Mouse (Mus musculus): ENCODE data around the gene Ucp1.
"Not testable (repeated sequence)": the region's sequence is repeated elsewhere in the genome, so short reads cannot be mapped to it uniquely, and the experiment has no call there.

The Ucp1 gene

DNA sequence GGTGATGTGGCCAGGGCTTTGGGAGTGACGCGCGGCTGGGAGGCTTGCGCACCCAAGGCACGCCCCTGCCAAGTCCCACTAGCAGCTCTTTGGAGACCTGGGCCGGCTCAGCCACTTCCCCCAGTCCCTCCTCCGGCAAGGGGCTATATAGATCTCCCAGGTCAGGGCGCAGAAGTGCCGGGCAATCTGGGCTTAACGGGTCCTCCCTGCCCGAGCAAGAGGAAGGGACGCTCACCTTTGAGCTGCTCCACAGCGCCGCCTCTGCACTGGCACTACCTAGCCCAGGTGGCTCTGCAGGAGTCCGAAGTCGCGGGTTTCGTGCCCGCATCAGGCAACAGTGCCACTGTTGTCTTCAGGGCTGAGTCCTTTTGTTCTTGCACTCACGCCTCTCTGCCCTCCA, at the start of gene Ucp1:
Ucp1 (plus strand) TSS at position 177 of the 400 bp plus-strand sequence.
- DNase-seq (ENCODE audit: low spot score), result peak; percentile 13

DNA sequence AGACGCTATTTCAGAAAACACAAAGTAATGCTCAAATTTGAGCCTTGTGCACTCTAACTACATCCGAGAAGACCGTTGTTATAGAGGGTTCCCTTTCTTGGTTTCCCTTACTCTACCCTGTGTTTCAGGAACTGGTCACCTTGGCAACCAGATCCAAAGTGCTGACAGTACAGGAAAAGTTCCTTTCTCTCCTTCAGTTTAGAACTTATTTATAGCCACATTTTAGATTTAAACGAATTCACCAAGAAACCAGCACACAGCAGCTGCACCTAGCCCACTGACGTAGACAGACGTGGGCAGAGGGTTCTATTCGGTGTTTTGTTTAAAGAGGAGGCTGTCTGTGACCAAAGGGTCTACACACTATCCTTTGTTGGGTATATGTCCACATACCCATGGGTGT, 46.0 kb upstream of the Ucp1 start:
- DNase-seq (ENCODE audit: low spot score), result no peak

DNA sequence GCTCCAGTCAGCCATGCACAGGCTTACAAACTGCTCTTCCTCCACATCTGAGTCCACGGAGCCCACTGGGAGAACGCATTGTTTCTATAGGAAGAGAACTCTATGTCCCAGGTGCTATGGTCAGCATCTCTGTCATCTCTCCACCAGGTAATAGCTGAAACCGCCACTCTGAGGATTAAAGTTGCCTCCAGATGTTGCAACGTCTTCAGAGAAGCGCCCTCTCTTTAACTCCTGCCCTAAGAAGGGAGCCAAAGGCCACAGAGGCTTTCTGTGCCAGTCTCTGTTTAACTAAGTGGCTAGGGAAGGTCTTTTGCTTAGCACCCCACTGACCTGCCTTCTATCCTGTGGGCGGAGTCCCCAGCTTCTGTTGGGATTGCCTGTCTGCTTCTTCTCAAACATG, 39.3 kb upstream of the Ucp1 start:
- no peak for DNase-seq (ENCODE audit: low spot score)

DNA sequence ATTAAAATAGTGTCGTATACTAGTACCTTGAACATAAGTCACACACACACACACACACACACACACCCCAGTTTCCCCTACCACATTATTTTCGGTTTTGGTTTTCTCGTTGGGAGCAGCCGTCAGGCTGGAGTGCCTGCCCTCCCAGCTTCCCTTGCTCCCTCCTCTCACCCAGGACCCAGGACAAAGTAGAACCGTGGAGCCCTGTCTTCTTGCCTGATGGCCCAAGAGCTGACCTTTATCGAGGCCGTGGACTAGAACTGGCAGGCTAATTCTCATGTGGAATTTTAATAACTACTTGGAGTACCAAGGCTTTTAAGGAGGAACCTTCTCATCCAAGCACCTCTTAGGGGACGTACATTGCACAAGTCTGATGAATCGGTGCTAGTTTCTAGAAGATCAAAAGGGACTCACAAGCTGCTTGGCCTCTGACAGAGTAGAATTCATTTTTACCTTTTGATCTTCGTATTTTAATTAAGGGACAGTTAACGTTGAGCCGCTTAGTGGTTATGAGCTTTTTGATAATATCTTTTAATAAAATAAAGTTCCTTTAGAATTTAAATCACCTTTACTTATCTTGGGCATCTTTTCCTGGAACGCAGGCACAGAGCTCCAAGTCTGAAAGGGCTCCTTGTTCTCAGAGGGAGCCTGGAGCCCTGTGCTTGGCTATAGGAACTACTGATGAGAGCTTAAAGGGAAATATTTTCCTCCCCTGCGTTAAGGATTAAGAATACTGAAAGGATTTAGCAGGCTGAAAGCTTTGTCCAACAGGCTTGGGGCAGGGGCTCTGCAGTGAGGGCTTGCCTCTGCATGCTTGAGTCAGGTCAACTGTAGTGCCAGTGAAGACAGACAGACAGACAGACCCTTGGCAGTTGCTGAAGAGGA, 38.5 kb upstream of the Ucp1 start:
- no peak for DNase-seq (ENCODE audit: low spot score)

DNA sequence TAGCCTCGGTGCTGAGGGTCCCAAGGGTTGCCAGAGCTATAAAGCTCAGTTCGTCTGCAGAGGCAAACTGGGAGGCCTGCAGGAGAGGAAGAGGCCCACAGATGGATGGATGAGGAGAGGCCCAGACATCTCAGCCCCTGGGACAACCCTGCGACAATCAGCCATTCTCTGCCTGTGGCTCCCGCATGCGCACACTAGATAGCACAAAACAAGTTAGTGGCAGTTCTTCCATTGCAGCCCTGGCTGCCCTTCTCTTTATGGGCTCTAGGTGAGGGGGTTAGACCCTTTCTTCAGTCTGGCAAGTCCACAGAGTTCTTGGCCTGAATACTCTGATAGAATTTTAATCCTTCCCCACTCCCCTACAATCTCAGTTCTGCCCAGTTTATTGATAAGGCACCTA, 37.4 kb upstream of the Ucp1 start:
- DNase-seq (ENCODE audit: low spot score), result no peak

DNA sequence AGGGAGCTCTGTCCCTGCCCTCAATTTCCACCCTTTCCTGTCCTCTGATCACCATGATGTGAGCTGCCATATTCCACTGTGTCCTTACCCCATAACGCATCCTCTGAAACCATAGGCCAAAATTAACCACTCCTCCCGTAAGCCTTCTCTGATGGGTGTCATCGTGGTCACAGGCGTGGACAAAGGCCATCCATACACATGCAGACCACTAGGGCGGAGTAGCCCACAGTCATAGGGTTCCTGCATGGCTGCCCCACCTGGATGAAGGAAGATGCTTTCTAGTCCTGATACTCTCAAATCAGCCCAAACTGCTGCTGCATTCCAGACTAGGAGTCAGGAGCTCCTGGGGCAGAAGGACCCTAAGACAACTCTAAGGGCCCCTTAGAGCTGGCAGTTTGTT, 32.5 kb upstream of the Ucp1 start:
- no peak for DNase-seq (ENCODE audit: low spot score)

DNA sequence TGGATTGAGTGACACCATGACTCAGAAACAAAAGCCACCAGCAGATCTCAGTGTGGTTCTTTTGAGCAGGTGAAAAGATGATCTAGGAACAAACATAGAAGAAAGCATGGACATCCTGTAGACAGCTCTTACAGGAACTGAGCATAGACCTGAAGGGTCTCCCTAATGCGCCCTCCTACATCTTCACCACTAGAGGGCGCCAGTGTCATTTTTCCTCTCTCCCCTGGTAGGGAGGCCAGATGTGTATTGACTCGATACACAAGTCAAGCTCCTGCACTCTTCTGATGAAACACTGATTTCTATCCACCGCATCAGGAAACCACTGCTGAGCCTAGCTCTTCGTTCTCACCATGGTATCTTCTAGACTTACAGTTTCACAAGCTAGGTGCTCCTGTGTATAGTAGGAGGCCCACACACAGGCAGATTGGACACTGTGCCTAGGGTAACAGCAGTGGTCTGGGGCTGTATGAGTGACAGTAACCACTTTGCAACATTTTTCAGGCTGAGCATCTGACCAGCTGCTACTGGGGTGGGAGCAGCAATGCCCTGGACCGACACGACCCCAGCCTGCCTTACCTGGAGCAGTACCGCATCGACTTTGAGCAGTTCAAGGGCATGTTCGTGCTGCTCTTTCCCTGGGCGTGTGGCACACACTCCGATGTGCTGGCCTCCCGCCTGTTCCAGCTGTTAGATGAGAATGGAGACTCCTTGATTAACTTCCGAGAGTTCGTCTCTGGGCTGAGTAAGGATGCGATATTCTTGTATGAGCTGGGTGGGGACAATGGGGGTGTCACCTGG, 29.5 kb upstream of the Ucp1 start:
- DNase-seq (ENCODE audit: low spot score), result peak; percentile 79

DNA sequence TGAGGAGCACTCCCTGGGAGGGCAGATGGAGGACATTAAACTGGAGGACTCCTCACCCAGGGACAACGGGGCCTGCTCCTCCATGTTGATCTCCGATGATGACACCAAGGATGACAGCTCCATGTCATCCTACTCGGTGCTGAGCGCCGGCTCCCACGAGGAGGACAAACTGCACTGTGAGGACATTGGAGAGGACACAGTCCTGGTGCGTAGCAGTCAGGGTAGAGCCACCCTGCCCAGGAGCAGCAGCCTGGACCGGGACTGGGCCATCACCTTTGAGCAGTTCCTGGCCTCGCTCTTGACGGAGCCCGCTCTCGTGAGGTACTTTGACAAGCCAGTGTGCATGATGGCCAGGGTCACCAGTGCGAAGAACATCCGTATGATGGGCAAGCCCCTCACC, 19.0 kb upstream of the Ucp1 start:
- DNase-seq (ENCODE audit: low spot score), result no peak

DNA sequence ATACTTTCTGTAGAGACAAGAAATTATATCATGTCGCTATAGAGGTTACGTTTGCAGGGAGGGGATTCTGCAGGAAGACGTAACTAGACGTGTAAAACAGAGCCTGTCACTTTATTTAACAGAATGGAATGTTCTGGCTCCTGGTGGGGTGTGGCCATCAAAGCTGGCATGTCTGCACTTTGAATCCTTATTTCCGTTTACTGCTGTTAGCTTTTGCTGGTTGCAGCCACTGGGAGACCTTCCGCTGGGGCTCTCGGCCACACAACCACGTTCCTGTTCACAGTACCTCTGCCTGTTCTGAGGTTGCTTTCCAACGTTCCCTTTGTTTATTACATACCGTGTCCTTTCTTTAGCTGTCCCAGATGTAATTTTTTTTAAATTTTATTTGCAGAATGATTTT, 17.7 kb upstream of the Ucp1 start:
- no peak for DNase-seq (ENCODE audit: low spot score)

DNA sequence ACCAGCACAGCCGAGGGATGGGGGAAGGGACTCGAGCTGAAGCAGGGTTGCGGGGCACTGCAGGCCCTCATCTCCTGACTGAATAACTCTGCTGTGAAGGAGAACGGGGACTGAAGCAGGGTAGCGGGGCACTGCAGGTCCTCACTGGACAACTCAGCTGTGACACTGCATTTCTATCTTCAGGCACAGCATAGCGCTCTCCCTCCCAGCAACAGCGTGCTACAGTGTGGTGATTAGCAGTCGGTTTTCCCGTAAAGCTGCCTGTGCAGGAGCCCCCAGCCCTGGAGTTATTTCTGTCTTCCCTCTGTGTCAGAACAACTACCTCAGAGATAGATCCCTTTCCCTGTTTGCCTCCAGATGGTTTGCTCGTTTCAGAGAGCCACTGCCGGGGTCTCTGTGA, 15.7 kb upstream of the Ucp1 start:
- DNase-seq (ENCODE audit: low spot score), result peak; percentile 18

DNA sequence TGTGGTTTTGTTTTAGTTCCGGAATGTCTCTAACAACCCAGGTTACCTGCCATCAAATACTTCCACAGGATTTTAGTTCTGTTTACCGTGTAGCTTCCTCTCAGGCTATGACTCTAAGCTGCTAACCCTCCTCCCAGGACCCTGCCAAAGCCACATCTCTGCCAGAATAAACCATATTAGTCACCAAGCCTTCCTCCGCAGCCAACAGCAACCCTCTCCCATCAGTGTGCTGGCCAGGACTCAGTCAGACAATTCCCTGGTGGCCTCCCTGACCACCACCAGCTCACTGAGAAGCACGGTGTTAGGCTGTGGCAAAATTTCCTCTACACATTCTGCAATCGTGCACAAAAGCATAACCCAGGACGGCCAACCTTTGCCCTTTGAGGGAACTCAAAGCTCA, 11.7 kb upstream of the Ucp1 start:
- DNase-seq (ENCODE audit: low spot score), result no peak

DNA sequence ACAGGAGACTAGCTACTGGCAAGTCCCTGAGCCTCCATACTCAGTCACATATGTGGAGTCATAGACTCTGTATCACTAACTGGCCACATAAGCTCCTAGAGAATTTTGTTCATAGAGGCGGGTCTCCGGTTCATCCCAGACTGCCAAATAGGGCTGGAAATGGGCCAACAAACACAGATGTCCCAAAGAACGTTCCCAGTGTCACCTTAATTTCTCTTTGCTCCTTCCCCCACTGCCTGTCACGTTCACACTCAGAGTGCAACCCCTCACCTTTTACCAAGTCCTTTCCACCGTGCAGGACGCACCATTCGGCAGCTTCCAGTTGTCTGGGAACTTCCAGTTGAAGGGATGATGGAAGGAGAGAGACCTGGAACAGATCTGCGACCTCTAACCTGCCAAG, 4.8 kb upstream of the Ucp1 start:
- no peak for DNase-seq (ENCODE audit: low spot score)

DNA sequence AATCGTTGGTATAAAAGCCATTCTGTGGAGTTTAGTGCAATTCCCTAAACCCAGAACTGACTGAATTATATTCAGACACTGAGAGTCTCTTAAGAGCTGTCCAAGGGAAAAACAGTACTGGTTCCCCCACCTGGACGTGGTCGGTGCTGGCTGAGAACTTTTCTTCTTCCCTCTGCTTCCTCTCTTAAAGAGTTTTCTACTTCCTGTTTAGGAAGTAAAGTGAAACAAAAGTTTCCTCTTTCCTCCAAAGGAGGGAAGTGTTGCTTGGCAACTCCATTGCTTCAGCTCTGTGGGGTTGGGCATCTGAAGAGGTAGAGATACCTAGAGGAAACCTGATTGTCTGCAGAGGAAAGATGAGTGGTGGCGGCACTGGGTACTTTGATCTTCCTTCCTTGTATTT, 7.2 kb downstream of the Ucp1 start:
- no peak for DNase-seq (ENCODE audit: low spot score)

DNA sequence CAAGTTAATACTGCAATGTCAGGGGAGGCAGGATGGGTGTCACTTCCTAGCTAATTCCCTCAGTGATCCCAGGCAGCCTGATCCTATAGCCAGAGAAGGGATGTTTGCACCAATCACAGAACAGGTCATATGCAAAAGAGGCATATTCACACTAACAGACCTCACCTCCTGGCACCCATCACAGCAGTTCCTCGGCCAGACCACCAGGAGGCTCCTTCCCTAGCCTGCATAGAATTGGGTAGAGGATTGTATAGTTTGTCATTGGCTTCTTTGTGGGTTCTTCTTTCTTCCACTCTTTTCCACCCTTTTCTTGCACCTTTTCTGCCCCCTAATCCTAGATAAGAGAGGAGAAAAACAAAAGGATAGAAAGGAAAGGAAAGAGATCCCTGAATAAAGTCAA, 10.0 kb downstream of the Ucp1 start:
- DNase-seq (ENCODE audit: low spot score), result no peak

DNA sequence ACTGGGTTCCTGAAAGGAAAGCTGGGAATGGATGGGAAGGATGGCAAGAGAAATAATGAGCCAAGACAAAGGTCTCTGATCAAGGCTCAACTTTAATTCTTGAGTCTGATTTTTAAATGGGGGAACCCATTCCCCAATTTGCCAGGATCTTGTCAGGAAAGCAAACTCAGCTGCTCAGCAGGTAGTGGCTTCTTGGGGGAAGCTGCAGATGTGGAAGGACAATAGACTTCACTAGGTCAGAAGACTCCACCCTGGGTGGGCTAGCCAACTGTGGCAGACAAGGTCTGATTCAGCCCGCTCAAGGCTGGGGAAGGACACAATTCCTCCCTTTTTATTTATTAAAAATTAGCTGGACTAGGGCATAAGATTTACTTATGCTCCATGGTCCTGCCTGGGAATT, 14.8 kb downstream of the Ucp1 start:
- no peak for DNase-seq (ENCODE audit: low spot score)

DNA sequence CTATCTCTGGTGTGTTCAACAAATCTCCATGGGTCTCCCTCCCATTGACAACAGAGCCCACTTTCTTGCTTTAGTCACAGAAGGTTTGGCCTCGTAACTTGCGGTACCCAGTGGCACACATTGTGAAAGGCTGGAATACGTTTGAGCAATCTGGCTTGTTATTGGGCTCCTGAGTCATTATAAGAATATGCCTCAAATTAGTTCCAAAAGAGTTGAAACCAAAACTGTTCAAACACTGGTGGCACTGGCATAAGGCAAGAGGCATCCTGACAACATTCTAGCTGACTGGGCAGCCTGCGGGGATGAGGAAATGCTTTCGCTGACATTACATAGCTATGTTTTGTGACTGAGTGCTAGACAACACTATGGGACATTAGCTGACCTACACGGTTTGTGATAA, 19.7 kb downstream of the Ucp1 start:
- DNase-seq (ENCODE audit: low spot score), result no peak

DNA sequence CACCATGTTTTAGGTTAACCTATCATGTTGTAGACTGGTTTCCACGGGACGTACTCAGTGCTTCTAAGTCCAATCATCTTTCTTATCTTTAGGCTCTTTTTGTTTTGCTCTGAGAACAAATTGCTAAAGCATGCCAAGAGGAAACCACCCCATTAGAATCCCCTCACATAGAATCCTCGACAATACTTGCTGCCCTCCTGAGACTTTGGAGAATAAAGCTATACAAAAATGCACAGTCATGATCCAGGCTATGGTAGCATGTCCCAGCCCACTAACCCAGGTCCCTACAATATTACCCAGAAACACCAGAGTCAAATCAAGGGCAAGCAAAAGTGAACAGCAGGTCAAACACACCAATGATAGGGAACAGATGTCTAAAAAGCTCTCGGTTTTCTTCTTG, 24.9 kb downstream of the Ucp1 start:
- DNase-seq (ENCODE audit: low spot score), result not testable (repeated sequence)

DNA sequence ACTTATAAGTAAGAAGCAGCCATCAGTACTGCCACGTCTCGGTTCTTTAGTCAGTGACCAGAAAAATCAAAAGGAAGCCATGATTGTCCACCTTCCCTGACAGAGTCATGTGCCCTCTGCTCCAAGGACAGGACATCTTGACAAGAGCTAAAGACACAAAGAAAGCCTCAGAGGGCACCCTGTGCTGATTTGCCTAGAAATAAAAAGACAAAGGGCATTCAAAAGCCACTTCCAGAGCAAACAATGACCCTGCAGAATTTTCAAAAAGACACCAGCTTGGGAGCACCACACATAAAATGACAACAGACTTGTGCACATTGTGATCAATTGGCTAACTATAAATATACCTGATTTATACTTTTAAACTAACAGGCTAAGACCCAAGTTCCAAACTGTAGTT, 25.5 kb downstream of the Ucp1 start:
- no peak for DNase-seq (ENCODE audit: low spot score)

DNA sequence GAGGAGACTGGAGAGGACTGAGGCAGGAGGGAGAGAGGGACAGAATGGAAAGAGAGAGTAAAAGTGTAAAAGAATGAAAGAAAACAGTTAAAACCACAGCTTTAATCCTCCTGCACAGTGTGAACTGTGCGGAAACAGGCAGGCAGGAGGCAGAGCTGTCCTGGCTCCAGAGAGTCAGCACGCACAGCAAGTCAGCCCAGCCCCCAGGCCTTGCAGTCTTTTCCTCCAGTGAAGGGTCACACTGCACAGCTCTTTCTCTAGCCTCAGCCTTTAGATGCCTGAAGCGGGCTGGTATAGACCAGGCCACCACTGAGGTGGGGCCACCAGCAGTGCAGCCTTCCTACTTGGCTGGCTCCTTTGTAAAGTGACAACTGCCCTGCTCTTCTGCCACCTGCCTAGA, 30.4 kb downstream of the Ucp1 start:
- no peak for DNase-seq (ENCODE audit: low spot score)

DNA sequence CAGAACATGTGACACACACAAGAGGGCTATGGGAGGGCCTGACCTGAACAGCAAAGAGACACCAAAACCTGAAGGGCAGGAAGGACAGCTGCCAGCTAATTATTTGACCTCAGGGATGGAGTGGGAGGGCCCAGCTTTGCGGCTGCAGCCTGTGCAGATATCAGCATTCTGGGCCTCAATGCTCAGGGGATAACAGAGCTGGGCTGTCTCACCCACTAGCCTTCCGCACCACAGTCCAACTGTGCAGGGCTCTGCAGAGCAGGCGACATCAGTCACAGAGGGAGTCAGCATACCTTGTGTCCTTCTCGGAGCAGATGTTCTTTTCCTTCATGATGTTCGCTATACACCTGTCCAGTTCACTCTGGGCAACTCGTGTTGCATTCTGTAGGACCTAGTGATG, 32.2 kb downstream of the Ucp1 start:
- DNase-seq (ENCODE audit: low spot score), result no peak

DNA sequence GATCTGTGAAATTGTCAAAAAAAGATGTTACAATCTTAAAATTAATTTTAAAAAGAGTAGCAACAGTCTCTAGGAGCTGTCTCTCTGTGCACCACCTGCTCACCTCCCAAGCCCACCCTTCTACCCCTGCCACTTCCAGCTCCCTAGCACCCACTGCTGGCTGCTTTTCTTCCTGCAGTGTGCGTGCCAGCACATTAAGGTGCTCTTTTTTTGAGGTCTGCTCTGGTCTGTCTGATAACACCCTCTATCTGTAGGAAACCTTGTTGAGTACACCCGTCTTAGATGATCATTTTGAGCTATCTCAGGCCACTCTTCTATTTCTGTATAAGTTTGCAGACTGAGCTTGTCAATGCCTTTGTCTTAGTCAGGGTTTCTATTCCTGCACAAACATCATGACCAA, 32.9 kb downstream of the Ucp1 start:
- no peak for DNase-seq (ENCODE audit: low spot score)

DNA sequence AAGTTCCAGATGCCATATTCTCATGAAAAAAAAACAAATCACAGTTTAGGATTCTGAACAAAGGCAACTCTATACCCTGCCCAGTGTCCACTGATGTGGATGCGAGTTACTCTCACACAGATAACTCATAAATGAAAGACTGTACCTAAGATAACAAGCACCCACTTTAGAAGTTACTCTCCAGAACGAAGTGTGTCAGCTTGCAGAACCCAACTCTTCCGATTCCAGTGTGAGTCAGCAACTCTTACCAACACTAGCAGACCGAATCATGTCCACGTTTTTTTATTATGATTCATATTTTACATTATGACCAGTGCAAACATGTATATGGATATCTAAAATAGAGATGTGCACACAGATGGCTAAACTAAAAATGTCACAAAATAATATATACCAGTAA, 37.7 kb downstream of the Ucp1 start:
- no peak for DNase-seq (ENCODE audit: low spot score)

DNA sequence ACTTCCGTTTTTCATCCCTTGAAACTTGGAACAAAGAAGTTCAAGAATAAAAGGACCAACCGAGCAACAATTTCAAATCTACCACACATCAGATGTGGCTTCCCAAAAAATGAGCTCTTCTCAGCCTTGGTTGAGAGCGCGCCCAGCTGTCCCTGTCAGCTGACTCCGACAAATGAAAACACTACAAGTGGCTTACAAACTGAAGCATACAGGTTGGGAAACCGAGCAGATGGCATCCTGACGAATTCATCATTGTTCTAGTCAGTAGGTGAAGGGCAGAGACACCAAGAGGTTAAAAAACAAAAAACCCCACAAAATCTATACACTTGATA, 41.4 kb downstream of the Ucp1 start:
- peak; percentile 42 for DNase-seq (ENCODE audit: low spot score)
